Mouse (Mus musculus) C2C12 (cell line): ENCODE data around the gene Cldn18. TPM values are rescaled to one million over a fixed set of nuclear protein-coding genes. Genes with fewer than 3 reads are reported as not detected.

Source experiments
- H3K27me3 ChIP-seq: one replicate; pipeline ENCODE4 v1.6.1; 2011; ENCODE audit not compliant: control insufficient read depth, insufficient read depth, insufficient read length
- H3K36me3 ChIP-seq: one replicate; pipeline ENCODE4 v1.6.1; 2011; ENCODE audit not compliant: control insufficient read depth, insufficient read depth
- H3K4me3 ChIP-seq: one replicate; pipeline ENCODE4 v1.5.1; 2011; ENCODE audit warnings: mild to moderate bottlenecking, control low read depth; ENCODE audit not compliant: poor library complexity, insufficient read depth, severe bottlenecking
- H3K79me2 ChIP-seq: one replicate; pipeline ENCODE4 v1.6.1; 2011; ENCODE audit not compliant: control insufficient read depth, insufficient read depth
- H3K79me3 ChIP-seq: one replicate; pipeline ENCODE4 v1.6.1; 2011; ENCODE audit warnings: low read depth, control low read depth
- H3ac ChIP-seq: one replicate; pipeline ENCODE3; 2011; ENCODE audit warnings: low read depth; ENCODE audit not compliant: control insufficient read depth, insufficient read length
- CEBPB ChIP-seq: IDR thresholded peaks from one replicate; pipeline ENCODE4 v1.6.1; 2011; ENCODE audit warnings: low read depth, mild to moderate bottlenecking, control low read depth, moderate library complexity
- CTCF ChIP-seq: IDR thresholded peaks from one replicate; pipeline ENCODE4 v1.5.1; 2011; ENCODE audit not compliant: control insufficient read depth, insufficient read depth, insufficient read length
- FOSL1 ChIP-seq: IDR thresholded peaks from one replicate; pipeline ENCODE4 v1.8.0; 2011; ENCODE audit warnings: mild to moderate bottlenecking, low read length; ENCODE audit not compliant: poor library complexity, insufficient read depth, severe bottlenecking
- MAX ChIP-seq: IDR thresholded peaks from one replicate; pipeline ENCODE4 v1.6.1; 2011; ENCODE audit warnings: mild to moderate bottlenecking, control low read depth
- MYOD1 ChIP-seq: IDR thresholded peaks from one replicate; pipeline ENCODE4 v1.6.1; 2011; ENCODE audit warnings: low read depth; ENCODE audit not compliant: control insufficient read depth, insufficient read length
- MYOG ChIP-seq: IDR thresholded peaks from one replicate; pipeline ENCODE4 v1.6.1; 2011; ENCODE audit not compliant: control insufficient read depth, insufficient read length; ENCODE audit errors: extremely low read depth
- USF1 ChIP-seq: IDR thresholded peaks from one replicate; pipeline ENCODE4 v1.6.1; 2011; ENCODE audit warnings: low read depth, mild to moderate bottlenecking, control low read depth, moderate library complexity
- polyA plus RNA-seq: library from polyadenylated mRNA; unstranded; fragments of >200 nt; fragmentation: generic; extraction: Trizol; gene quantifications from one replicate; pipeline ENCODE4 v1.2.1, GENCODE M21; 2012; ENCODE audit warnings: missing spikeins

The Cldn18 gene
- polyA plus RNA-seq, 1 experiment, result 0.02 TPM

DNA sequence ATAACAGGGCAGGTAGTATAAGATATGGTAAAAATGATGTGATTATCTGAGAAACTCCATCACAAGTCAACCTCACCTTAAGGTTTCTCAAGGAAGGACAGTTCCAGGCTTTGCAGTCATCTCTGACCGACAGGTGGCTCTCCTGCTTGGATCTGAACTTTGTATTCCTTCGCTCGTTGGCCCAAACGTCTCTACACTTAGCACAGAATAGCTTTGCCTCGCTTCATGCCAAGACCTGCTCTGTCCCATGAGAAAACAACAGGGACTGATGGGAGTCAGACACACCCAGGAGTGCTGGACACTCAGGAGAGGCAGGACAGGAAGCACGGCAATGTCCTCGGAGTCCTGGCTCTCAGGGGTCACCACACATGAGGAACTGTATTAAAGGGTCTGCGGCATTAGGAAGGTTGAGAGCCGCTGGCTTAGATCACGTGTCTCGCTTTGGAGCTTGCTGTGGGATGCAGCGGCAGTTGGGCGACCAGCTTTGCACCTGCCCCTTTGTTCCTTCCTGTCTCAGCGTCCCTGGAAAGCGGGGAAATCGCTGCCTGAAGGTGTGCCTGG, 55.4 kb downstream of the Cldn18 start:
- no peaks in the 10 kb centered on the region for H3K79me3 ChIP-seq
- H3ac ChIP-seq, result no peak overlapping the region
- no peaks in the 10 kb centered on the region for H3K27me3 ChIP-seq
- peaks cover 24% of the 10 kb centered on the region for H3K36me3 ChIP-seq
- TF ChIP-seq USF1 (no peak), CTCF (no peak), MAX (no peak), MYOG (no peak), CEBPB (no peak), MYOD1 (no peak), FOSL1 (no peak)
- H3K4me3 ChIP-seq, result no peak overlapping the region
- H3K79me2 ChIP-seq, result no peaks in the 10 kb centered on the region

GRCm38 (mm10) chr9:99660756-99661155, 56.3 kb downstream of the Cldn18 start:
- peaks cover 30% of the 10 kb centered on the region for H3K36me3 ChIP-seq
- no peaks in the 10 kb centered on the region for H3K27me3 ChIP-seq
- TF ChIP-seq CTCF (no peak), USF1 (no peak), MYOD1 (no peak), MAX (no peak), CEBPB (no peak), MYOG (no peak), FOSL1 (no peak)
- no peaks in the 10 kb centered on the region for H3K79me3 ChIP-seq
- H3K79me2 ChIP-seq, result no peaks in the 10 kb centered on the region
- H3K4me3 ChIP-seq, result no peak overlapping the region
- no peak overlapping the region for H3ac ChIP-seq

DNA sequence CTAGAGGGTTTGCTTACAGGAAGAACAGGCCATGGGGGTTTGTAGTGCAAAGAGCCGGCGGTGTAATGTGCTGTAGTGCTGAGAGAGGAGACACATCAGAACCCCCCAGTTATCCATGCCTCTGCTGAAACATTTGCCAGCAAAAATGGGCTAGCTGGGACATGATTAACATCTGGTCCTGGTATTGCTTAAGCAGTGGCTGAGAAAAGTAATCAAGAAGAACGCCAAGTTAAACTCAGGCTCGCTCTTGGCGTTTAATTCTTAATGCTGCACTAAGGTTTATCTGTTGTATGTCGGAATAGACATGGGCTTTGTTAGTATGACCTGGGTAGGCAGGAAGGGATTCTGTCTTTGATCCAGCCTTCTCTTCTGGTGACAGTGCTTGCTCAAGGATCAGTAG, 71.0 kb downstream of the Cldn18 start:
- no peaks in the 10 kb centered on the region for H3K79me2 ChIP-seq
- H3K4me3 ChIP-seq, result no peak overlapping the region
- no peak overlapping the region for H3ac ChIP-seq
- no peak for TF ChIP-seq USF1
- no peaks in the 10 kb centered on the region for H3K79me3 ChIP-seq
- H3K36me3 ChIP-seq, result peaks cover 75% of the 10 kb centered on the region
- H3K27me3 ChIP-seq, result no peaks in the 10 kb centered on the region

GRCm38 (mm10) chr9:99645416-99645815, 71.7 kb downstream of the Cldn18 start:
- Histone ChIP-seq H3K4me3 (no peak overlapping the region), H3K36me3 (peaks cover 70% of the 10 kb centered on the region), H3ac (no peak overlapping the region), H3K79me2 (no peaks in the 10 kb centered on the region), H3K27me3 (no peaks in the 10 kb centered on the region), H3K79me3 (no peaks in the 10 kb centered on the region)
- no peak for TF ChIP-seq CEBPB
- no peak for TF ChIP-seq USF1
- no peak for TF ChIP-seq MAX
- no peak for TF ChIP-seq CTCF
- no peak for TF ChIP-seq MYOG
- TF ChIP-seq MYOD1, result no peak
- TF ChIP-seq FOSL1, result no peak

GRCm38 (mm10) chr9:99639957-99640356, 77.1 kb downstream of the Cldn18 start:
- Histone ChIP-seq H3K79me3 (peaks cover 5% of the 10 kb centered on the region), H3K27me3 (no peaks in the 10 kb centered on the region), H3K79me2 (peaks cover 15% of the 10 kb centered on the region), H3ac (no peak overlapping the region), H3K36me3 (peaks cover 77% of the 10 kb centered on the region), H3K4me3 (no peak overlapping the region)
- TF ChIP-seq FOSL1, result no peak
- TF ChIP-seq MYOG, result no peak
- TF ChIP-seq MAX, result no peak
- TF ChIP-seq MYOD1, result no peak
- no peak for TF ChIP-seq CTCF
- TF ChIP-seq USF1, result no peak
- TF ChIP-seq CEBPB, result no peak

Other genes with a start within 250 kb of the Cldn18 start
- 7.0 TPM for gene Armc8, start 148.4 kb downstream of the Cldn18 start, polyA plus RNA-seq
- gene Dbr1, start 141.5 kb downstream of the Cldn18 start, polyA plus RNA-seq, result 13.8 TPM
- gene A4gnt, start 104.8 kb downstream of the Cldn18 start, polyA plus RNA-seq, result not detected
- 22.1 TPM for gene Dzip1l, start 87.8 kb downstream of the Cldn18 start, polyA plus RNA-seq
- gene Sox14, start 158.9 kb upstream of the Cldn18 start, polyA plus RNA-seq, result not detected